Mouse (Mus musculus): ENCODE results near the gene Prx.

DNA sequence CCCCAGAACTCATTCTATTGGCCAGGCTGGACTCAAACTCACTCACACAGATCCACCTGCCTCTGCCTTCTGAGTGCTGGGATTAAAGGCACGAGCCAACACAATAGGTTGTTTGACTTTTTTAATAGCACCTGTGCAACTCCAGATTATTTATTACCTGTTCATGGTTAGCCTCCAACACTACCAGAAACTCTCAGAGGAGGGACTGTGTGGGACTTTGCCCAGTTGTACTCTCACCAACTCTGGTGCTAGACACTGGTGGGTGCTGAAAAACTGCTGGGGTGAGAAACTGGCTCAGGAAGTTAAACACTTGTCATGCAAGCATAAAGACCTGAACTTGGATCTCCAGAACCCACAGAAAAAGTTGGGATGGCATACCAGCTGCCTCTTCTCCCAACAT is 19.4 kb upstream of the Prx start:
- TF ChIP-seq CTCF (IDR thresholded peaks at IDR 0.05; ENCODE audit: control insufficient read depth, insufficient read depth, insufficient read length) (no peak), MAX (IDR thresholded peaks at IDR 0.05) (no peak), MYOD1 (IDR thresholded peaks at IDR 0.05; ENCODE audit: control insufficient read depth, insufficient read length, low read depth) (no peak)

Measured in C2C12 (cell line).